Mouse (Mus musculus) bone marrow macrophage, adult 2 months (primary cell): ENCODE results near the gene Matn3.

Experiments used
- CTCF ChIP-seq: IDR thresholded peaks from 2 replicates; pipeline ENCODE4 v1.5.1; 2012; ENCODE audit warnings: low read depth, mild to moderate bottlenecking, low read length, moderate library complexity
- POLR2A ChIP-seq: IDR thresholded peaks from 2 replicates; pipeline ENCODE4 v1.6.1; 2012; ENCODE audit warnings: mild to moderate bottlenecking, low read depth, low read length, borderline replicate concordance

DNA sequence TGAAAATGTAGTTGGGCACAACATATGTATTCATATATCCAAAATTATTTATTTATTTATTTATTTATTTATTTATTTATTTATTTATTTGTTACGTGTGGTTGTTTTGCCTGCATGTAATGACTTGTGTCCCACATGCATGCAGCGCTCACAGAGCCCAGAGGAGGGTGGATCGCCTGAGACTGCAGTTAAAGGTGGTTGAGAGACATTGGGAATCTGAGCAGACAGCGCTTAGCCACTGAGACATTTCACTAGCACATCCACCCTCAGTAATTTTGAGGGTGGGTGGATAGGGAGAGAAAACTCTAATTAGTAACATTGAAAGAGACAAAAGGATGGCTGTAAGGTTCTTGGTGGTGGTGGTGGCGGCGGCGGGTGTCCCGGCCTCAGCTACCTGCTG is 72.7 kb downstream of the Matn3 start:
- TF ChIP-seq POLR2A = no peak
- no peak for TF ChIP-seq CTCF
